Mouse (Mus musculus) cortical plate, adult 2 months (tissue): ENCODE measurements around the gene Zdhhc18. TPM values are rescaled to one million over a fixed set of nuclear protein-coding genes. Genes with fewer than 3 reads are reported as not detected.

Experiments used
- H3K27ac ChIP-seq: fragments of 200-500 bp; 2 replicates; pipeline ENCODE4 v1.5.1; 2012; ENCODE audit warnings: low read length, control low read depth, inconsistent platforms; ENCODE audit not compliant: insufficient read depth
- H3K4me1 ChIP-seq: fragments of 200-500 bp; 2 replicates; pipeline ENCODE4 v1.6.1; 2011; ENCODE audit warnings: low read length; ENCODE audit not compliant: control insufficient read depth, insufficient read depth
- H3K4me3 ChIP-seq: fragments of 200-500 bp; 2 replicates; pipeline ENCODE4 v1.5.1; 2011; ENCODE audit warnings: mild to moderate bottlenecking, low read length, control low read depth; ENCODE audit not compliant: insufficient read depth
- CTCF ChIP-seq: fragments of 200-500 bp; IDR thresholded peaks from 2 replicates; pipeline ENCODE4 v1.5.1; 2011; ENCODE audit warnings: mild to moderate bottlenecking, control low read depth, low read length; ENCODE audit not compliant: insufficient read depth; ENCODE audit errors: extremely low read depth
- POLR2A ChIP-seq: fragments of 200-500 bp; IDR thresholded peaks from 2 replicates; pipeline ENCODE4 v1.6.1; 2011; ENCODE audit warnings: mild to moderate bottlenecking, low read length, control low read depth; ENCODE audit not compliant: insufficient read depth; ENCODE audit errors: extremely low read depth
- polyA plus RNA-seq: library from polyadenylated mRNA; depleted of rRNA; stranded (reverse); fragments of >200 nt; gene quantifications from 2 replicates; pipeline ENCODE4 v1.2.3, GENCODE M21; 2012

Gene Zdhhc18
- polyA plus RNA-seq, 1 experiment, result 38.4 TPM

GRCm38 (mm10) chr4:133596084-133596483 is 53.9 kb downstream of the Zdhhc18 start:
- H3K4me3 ChIP-seq, result no peak overlapping the region
- no peak for TF ChIP-seq CTCF
- TF ChIP-seq POLR2A, result no peak
- no peak overlapping the region for H3K27ac ChIP-seq
- H3K4me1 ChIP-seq, result peaks cover 2% of the 10 kb centered on the region; the same call in 1 of the 2 replicates

DNA sequence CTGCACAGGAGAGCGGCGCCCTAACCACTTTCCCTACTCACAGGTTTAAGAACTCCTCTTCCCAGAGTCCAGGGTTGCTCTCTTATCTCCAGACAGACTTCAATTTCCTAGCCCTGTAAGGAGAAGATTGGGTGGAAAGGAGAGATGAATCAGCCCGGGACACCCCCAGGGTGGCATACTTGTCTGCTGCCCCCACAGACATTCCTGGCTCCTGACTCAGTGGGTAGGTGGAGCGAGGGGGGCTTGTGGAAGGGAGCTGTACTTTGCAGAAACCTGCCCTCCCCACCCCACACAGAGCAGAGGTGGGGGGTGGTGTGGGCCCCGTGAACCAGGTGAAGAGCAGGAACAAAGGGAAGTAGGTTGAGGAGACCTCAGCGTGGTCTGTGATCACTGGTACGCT is 54.4 kb downstream of the Zdhhc18 start:
- H3K4me3 ChIP-seq, result no peak overlapping the region
- H3K27ac ChIP-seq, result no peak overlapping the region
- TF ChIP-seq CTCF (no peak), POLR2A (no peak)
- H3K4me1 ChIP-seq, result peaks cover 2% of the 10 kb centered on the region; the same call in 1 of the 2 replicates

GRCm38 (mm10) chr4:133592570-133592969 is 57.4 kb downstream of the Zdhhc18 start:
- TF ChIP-seq CTCF (peak; percentile 97), POLR2A (no peak)
- Histone ChIP-seq H3K4me1 (no peaks in the 10 kb centered on the region), H3K27ac (no peak overlapping the region), H3K4me3 (no peak overlapping the region)

DNA sequence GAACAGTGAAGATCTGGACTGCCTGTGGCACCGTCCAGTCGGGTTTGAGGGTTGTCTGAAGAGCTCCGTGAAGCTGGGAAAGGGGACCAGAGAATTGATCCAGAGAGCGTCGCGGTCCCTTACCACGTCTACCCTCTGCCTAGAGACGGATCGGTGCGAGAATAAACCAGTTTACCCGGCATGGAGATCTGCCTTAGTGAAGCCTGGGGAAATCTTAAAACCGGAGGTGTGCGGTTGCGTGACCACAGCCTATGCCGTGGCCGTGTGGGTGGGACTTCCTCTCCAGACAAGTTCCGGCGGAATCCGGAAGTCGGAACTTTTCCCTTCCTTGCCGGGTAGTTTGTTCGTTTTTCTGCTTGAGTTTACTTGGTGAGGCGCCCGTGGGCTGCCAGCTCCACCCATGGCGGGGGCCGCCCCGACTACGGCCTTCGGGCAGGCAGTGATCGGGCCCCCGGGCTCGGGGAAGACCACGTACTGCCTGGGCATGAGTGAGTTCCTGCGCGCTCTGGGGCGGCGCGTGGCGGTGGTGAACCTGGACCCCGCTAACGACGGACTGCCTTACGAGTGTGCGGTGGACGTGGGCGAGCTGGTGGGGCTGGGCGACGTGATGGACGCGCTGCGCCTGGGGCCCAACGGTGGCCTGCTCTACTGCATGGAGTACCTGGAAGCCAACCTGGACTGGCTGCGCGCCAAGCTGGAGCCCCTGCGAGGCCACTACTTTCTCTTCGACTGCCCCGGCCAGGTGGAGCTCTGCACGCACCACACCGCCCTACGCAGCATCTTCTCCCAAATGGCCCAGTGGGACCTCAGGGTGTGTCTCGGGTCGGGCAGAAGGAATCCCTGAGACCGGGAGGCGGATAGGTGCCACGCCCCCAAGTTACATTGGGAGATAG is 65.6 kb downstream of the Zdhhc18 start, which contains the start of gene Gpn2:
TSS of gene Gpn2 (plus strand) at position 304 of the 893 bp plus-strand sequence.
- no peaks in the 10 kb centered on the region for H3K4me1 ChIP-seq
- H3K27ac ChIP-seq, result peak within 1 kb of the TSS; percentile 51
- peak; percentile 91 for TF ChIP-seq POLR2A
- TF ChIP-seq CTCF, result no peak
- H3K4me3 ChIP-seq, result peak within 1 kb of the TSS; percentile 73

DNA sequence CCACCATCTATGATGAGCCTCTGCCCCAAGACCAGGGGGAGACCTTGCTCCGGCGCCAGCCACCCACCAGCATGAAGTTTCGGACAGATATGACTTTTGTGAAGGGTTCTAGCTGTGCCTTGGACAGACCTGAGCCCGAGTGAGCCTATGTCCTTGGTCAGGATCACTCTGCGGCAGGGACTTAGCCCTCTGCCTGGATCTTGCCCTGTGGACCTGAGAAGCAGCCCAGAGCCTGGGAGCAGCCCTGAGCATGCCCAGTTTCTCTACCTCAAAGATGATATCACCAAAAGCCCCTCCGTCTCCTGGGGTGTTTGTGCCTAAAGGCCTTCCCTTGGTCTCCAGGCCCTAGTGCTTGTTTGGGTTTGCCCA is 66.3 kb downstream of the Zdhhc18 start:
- no peak for TF ChIP-seq CTCF
- TF ChIP-seq POLR2A, result no peak
- Histone ChIP-seq H3K4me3 (peak overlapping the region; percentile 73), H3K27ac (peak overlapping the region; percentile 51), H3K4me1 (no peaks in the 10 kb centered on the region)

- TF ChIP-seq CTCF (no peak), POLR2A (no peak)
- Histone ChIP-seq H3K4me1 (no peaks in the 10 kb centered on the region), H3K27ac (no peak overlapping the region), H3K4me3 (no peak overlapping the region)
Observed at GRCm38 (mm10) chr4:133577983-133578382, 72.0 kb downstream of the Zdhhc18 start.

- H3K4me3 ChIP-seq, result peak overlapping the region; percentile 82
- H3K27ac ChIP-seq, result no peak overlapping the region
- no peaks in the 10 kb centered on the region for H3K4me1 ChIP-seq
- TF ChIP-seq CTCF (no peak), POLR2A (no peak)
Observed at GRCm38 (mm10) chr4:133574843-133575202, 75.1 kb downstream of the Zdhhc18 start.

- Histone ChIP-seq H3K27ac (no peak within 1 kb of the TSS), H3K4me3 (peak within 1 kb of the TSS; percentile 82), H3K4me1 (no peaks in the 10 kb centered on the region)
- TF ChIP-seq CTCF (no peak), POLR2A (peak; percentile 95)
Observed at GRCm38 (mm10) chr4:133574070-133574842, 75.7 kb downstream of the Zdhhc18 start, which contains the start of gene Gpatch3. Gene Gpatch3, plus strand, starts transcription at chr4:133574745.

- H3K4me1 ChIP-seq, result no peaks in the 10 kb centered on the region
- no peak for TF ChIP-seq POLR2A
- no peak for TF ChIP-seq CTCF
- H3K4me3 ChIP-seq, result no peak overlapping the region
- H3K27ac ChIP-seq, result no peak overlapping the region
Observed at GRCm38 (mm10) chr4:133570066-133570466, 79.9 kb downstream of the Zdhhc18 start.
